Mouse (Mus musculus) hematopoietic stem cell, adult 5-6 weeks (primary cell): Measurements from ENCODE around the gene Pigv. TPM values are rescaled to one million over a fixed set of nuclear protein-coding genes. Genes with fewer than 3 reads are reported as not detected.

Source experiments
- ATAC-seq, 2 experiments: fragments of 125-278 bp in 1 of 2; replicated peaks in 1 of 2; 2 replicates each; pipeline ENCODE4 v1.8.0; 2016 to 2017; ENCODE audit warnings: inconsistent platforms in 2 of 2, mild to moderate bottlenecking in 2 of 2, moderate number of reproducible peaks in 2 of 2, low read depth in 1 of 2, moderate TSS enrichment in 1 of 2; ENCODE audit not compliant: low FRiP score in 2 of 2, poor library complexity in 2 of 2, severe bottlenecking in 2 of 2, insufficient read depth in 1 of 2, low TSS enrichment in 1 of 2
- total RNA-seq: library from RNA; stranded (forward); fragments of 172-1452, 232-1000 nt; gene quantifications from 2 replicates; pipeline ENCODE4 v1.2.3, GENCODE M21; 2017

Pigv gene
- total RNA-seq, 1 experiment from 2014 or later: 8.2 TPM

GRCm38 (mm10) chr4:133629191-133629590, 43.3 kb downstream of the Pigv start:
- no peak for ATAC-seq

DNA sequence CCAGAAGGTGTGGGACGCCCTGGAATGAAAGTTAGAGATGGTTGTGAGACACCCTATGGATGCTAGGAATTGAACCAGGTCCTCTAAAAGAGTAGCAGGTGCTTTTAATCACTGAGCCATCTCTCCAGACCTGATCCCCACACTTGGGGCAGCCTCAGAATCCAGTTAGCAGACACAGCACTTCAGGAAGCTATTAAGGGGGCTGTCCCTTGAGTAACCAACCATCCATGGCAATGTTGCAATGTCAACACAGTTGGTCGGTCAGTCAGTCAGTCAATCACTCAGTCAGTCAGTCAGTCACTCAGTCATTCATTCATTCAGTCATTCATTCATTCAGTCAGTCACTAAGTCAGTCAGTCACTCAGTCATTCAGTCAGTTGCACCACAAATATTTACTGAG, 43.9 kb downstream of the Pigv start:
- no peak for ATAC-seq

- ATAC-seq: no peak
Measured at GRCm38 (mm10) chr4:133627039-133627438, 45.4 kb downstream of the Pigv start.

GRCm38 (mm10) chr4:133626621-133627020, 45.8 kb downstream of the Pigv start:
- ATAC-seq: no peak

DNA sequence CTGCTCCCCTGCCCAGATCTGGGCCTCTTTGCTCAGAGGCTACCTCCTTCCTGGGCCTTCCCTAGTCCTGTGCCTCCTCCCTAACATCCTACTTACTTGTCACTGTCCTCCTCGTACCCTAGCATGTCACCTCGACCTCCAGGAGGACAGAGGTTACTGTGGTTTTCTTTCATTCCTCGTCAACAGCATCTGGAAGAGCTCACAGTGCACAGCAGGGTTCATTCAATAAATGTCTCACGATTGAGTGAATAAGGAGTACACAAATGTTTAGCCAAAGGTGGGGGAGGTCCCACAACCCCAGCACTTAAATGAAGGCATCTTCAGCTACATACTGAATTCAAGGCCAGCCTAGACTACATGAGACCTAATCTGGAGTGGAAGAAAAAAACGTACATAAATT, 46.2 kb downstream of the Pigv start:
- no peak for ATAC-seq

GRCm38 (mm10) chr4:133625621-133626071, 46.8 kb downstream of the Pigv start:
- peak; percentile 80 to 83 for ATAC-seq

GRCm38 (mm10) chr4:133624830-133625229, 47.6 kb downstream of the Pigv start:
- ATAC-seq: peak in 1 of 2 experiments; percentile 7; a peak in 1 of 4 replicates

DNA sequence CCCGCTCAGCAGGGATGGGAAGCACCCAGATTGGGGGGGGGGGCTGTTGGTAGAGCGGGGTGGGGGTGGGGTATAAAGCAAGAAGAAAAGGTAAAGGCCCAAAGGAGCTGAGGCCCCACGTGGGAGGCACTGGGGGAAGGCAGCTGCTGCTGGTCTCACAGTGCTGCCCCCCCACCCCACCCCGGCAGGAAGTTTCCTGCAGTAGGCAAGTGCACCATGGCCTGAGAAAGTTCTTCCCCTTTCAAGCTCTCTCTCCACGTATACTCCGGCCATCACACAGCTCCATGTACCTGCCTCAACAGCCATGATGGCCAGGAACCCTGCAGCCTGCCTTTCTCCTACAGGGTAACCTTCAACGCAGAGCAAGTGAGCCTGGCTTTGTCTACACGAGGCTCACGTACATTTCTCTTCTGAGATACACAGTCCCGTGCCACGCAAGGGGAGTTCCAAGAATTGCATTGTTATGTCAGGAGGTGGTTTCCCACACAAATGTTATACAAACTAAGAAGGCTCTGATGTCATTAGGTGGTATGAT, 50.2 kb downstream of the Pigv start:
- peak; percentile 12 to 30; a peak in 2 of 4 replicates for ATAC-seq

- no peak for ATAC-seq
Measured at GRCm38 (mm10) chr4:133620668-133621067, 51.8 kb downstream of the Pigv start.

DNA sequence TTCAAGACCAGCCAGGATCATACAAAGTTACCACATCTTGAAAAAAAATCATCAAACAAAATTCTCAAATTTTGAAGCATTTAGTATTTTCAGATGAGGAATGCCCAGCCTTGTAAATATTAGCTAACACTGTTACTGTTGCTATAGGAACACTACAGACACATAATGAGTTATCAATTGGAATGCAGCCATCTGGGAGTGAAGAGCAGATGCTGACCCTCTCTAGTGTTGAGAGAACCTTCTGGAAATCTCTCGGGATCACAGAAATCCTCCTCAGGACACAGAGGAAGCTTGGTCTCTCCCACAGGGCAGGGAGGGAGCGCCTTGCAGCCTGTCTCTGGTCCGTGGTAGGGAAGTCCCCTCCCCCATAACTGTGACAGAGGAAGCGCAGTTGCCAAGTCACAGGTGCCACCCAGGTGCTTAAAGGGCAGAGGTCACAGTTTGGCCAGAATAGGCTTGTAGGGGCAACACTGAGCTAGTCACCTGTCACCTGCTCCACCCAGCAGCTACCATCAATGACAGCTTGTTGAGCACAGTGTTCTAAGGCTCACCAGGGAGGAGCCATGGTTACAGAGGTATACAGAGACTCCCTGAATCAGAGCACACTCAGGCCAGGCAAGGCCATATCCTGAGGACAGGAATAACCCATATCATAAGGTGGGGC, 52.8 kb downstream of the Pigv start:
- ATAC-seq: no peak

DNA sequence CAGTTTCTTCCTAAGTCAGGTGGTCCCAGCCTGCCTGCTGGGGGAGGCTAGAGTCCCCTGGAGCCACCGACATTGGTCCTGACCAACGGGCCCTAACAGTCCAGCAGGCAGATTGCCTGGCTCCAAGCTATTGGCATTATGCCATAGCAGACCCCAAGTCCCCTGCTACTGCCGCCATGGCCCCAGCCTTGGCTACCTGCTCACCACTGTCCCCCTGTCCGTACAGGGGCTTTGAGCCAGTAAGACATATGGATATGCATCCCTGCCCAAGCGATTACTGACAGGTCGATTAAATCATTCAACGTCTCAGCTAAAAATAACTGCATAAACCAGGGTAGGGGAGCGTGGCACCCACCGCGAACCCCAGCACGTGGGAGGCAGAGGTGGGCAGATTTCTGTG, 54.5 kb downstream of the Pigv start:
- no peak for ATAC-seq

DNA sequence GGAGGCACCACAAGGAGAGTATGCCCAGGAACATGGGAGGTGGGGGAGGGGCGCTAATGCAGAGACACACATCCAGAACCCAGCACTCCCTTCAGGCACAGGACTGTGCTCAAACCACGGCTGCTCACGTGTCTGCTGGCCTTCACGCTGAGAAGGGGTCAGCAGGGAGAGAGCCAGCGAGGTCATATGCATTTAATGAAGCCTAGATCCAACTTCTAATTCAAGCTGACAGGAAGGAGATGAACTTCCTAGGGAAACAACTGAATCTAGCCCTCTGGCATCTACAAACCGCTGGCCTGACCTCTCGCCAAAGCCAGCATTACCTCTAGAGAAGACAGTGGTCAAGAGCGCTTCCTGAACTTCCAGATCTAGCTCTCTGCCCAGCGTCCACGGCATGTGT, 57.0 kb downstream of the Pigv start:
- no peak for ATAC-seq

DNA sequence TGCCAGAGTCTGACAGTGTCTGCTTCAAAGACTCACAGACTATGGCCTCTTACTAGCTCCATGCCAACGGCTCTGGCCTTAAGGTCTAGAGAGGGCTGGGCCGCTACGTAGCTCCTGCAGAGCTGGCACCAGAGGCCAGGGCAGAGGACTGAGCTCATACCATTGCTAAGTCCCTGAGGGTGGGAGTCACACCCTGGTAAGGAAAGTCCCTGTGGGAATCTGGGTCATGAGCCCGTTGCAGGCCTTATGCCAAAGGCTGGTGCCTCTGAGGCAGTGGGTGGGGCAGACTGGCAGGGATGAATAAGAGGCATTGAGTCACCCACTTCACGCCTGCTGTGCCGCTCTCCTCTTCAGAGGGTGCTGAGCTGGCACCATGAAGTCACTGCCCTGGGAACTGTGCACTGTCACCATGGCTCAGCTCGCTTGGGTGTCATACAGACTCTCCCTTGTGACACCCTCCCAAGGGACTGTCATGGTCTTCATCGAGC, 58.1 kb downstream of the Pigv start:
- ATAC-seq: no peak

- no peak for ATAC-seq
Measured at GRCm38 (mm10) chr4:133613867-133614266, 58.6 kb downstream of the Pigv start.

DNA sequence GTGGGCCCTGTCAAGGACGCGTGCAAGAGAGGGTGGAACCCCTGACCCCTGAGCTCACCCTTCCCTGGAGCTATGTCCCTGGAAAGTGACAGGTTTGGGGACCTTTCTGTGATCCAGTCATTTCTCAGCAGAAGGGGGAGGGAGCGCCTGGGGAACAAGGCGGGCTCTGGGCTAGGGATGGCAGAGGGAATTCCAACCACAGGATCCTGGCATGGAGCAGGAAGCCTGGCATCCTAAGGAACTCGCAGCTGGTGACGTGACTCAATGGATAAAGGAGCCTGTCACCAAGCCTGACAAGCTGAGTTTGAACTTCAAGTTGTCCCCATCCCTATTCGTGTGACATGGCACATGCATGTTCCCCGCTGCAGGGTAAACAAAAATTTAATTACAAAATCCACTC, 59.4 kb downstream of the Pigv start:
- ATAC-seq: no peak

DNA sequence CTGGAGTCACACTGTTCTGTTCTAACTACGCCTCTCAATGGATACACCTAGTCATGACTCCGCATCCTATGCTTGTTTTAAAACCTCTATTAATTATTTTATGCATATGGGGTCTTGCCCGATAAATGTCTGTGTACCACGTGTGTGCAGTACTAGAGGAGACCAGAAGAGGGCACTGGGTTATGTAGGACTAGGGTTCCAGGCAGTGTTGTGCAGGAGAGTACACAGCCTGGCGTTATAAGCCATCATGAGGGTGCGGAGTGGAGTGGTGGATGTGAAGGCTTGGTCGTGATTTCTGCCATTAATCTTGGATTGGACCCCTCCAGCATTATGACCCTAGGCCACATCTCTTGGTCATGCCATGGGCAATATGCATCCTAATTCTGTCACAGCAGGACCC, 60.0 kb downstream of the Pigv start:
- ATAC-seq: no peak

DNA sequence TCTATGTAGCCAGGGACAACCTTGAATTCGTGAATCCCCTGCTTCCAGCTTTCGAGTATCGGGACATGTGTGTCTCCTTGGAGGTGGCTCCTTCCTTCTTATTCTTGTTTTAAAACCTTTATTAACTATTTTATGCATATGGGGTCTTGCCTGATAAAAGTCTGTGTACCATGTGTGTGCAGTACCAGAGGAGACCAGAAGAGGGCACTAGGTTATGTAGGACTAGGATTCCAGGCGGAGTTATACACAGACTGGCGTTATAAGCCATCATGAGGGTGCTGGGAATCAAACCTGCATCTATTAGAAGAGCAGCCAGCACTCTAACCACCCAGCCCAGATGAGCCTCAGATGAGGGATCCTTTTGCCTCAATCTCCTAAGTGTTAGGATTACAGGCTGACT, 60.6 kb downstream of the Pigv start:
- no peak for ATAC-seq
